Mouse (Mus musculus) MN1 (cell line): ENCODE measurements around the gene Ltbp3.

Source experiments
- DNase-seq: peaks from one replicate; pipeline ENCODE4 v3.0.0-alpha.2; 2016; ENCODE audit warnings: low spot score

Gene Ltbp3

GRCm38 (mm10) chr19:5806809-5807205, 66.1 kb downstream of the Ltbp3 start:
- no peak for DNase-seq

- no peak for DNase-seq
These were observed 67.0 kb downstream of the Ltbp3 start for GRCm38 (mm10) chr19:5807740-5808139.
